Mouse (Mus musculus) layer of hippocampus, adult 18-20 months (tissue): ENCODE measurements around the gene Apobec2. TPM values are rescaled to one million over a fixed set of nuclear protein-coding genes. Genes with fewer than 3 reads are reported as not detected.

ENCODE experiments used
- total RNA-seq, 2 experiments: library from RNA; stranded (reverse); gene quantifications; 2 replicates each; pipeline ENCODE4 v1.2.3; 2021

Apobec2 gene
- total RNA-seq, 2 experiments from 2014 or later: not detected

Other genes with a start within 250 kb of the Apobec2 start
- gene Trem1, start 200.2 kb downstream of the Apobec2 start, total RNA-seq: not detected
- gene Trem3, start 185.2 kb downstream of the Apobec2 start, total RNA-seq: not detected
- not detected for gene Treml4, start 168.6 kb downstream of the Apobec2 start, total RNA-seq
- under 1 TPM; 0.22 to 0.36 TPM for gene Treml2, start 133.4 kb downstream of the Apobec2 start, total RNA-seq
- under 1 TPM in 1 of 2 experiments, not detected in 1; 0.10 TPM for gene B430306N03Rik, start 116.8 kb downstream of the Apobec2 start, total RNA-seq
- 10 to 100 TPM; 12.2 to 12.3 TPM for gene Trem2, start 86.5 kb downstream of the Apobec2 start, total RNA-seq
- gene Treml1, start 73.0 kb downstream of the Apobec2 start, total RNA-seq: under 1 TPM in 1 of 2 experiments, not detected in 1; 0.41 TPM
- gene Nfya, start 23.0 kb downstream of the Apobec2 start, total RNA-seq: 10 to 100 TPM; 28.4 to 31.7 TPM
- 10 to 100 TPM; 13.7 to 14.1 TPM for gene Oard1, start 22.9 kb downstream of the Apobec2 start, total RNA-seq
- gene Tspo2, start 18.6 kb upstream of the Apobec2 start, total RNA-seq: not detected
- gene Unc5cl, start 22.0 kb upstream of the Apobec2 start, total RNA-seq: under 1 TPM; 0.56 to 0.92 TPM